Mouse (Mus musculus) small intestine, adult 2 months (tissue): ENCODE measurements around the gene Elovl6. TPM values are rescaled to one million over a fixed set of nuclear protein-coding genes. Genes with fewer than 3 reads are reported as not detected.

Experiments used
- H3K27ac ChIP-seq: fragments of 200-500 bp; 2 replicates; pipeline ENCODE4 v1.5.1; 2012; ENCODE audit warnings: low read depth, low read length, control low read depth, inconsistent platforms; ENCODE audit not compliant: insufficient read depth
- H3K27me3 ChIP-seq: fragments of 200-500 bp; 2 replicates; pipeline ENCODE4 v1.6.1; 2012; ENCODE audit warnings: mild to moderate bottlenecking, moderate library complexity, low read length, inconsistent platforms; ENCODE audit not compliant: control insufficient read depth, insufficient read depth
- H3K36me3 ChIP-seq: fragments of 200-500 bp; 2 replicates; pipeline ENCODE4 v1.6.1; 2012; ENCODE audit warnings: mild to moderate bottlenecking, low read length, control low read depth, inconsistent platforms; ENCODE audit not compliant: control insufficient read depth, insufficient read depth
- H3K4me1 ChIP-seq: fragments of 200-500 bp; 2 replicates; pipeline ENCODE4 v1.6.1; 2012; ENCODE audit warnings: low read length, inconsistent platforms, mixed read lengths; ENCODE audit not compliant: control insufficient read depth, insufficient read depth, insufficient read length
- H3K4me3 ChIP-seq: fragments of 200-500 bp; 2 replicates; pipeline ENCODE4 v1.5.1; 2012; ENCODE audit warnings: low read depth, mild to moderate bottlenecking, control low read depth, inconsistent platforms, low read length, moderate library complexity
- CTCF ChIP-seq: fragments of 200-500 bp; IDR thresholded peaks from 2 replicates; pipeline ENCODE4 v1.5.1; 2012; ENCODE audit warnings: low read depth, mild to moderate bottlenecking, control low read depth, inconsistent platforms, low read length, moderate library complexity, mixed read lengths; ENCODE audit not compliant: insufficient replicate concordance, insufficient read length; ENCODE audit errors: extremely low read depth
- POLR2A ChIP-seq: fragments of 200-500 bp; IDR thresholded peaks from 2 replicates; pipeline ENCODE4 v1.6.1; 2012; ENCODE audit warnings: low read depth, mild to moderate bottlenecking, control low read depth, inconsistent platforms, low read length, moderate library complexity
- WGBS: fragments of 180-500 bp; shearing (Covaris S2); methylation state at CpG from one replicate; pipeline ENCODE4 v1.1.7; 2018; 5-methylcytosine and 5-hydroxymethylcytosine counted together
- polyA plus RNA-seq: library from polyadenylated mRNA; depleted of rRNA; stranded (reverse); fragments of >200 nt; gene quantifications from 2 replicates; pipeline ENCODE4 v1.2.3, GENCODE M21; 2012

Gene Elovl6
- polyA plus RNA-seq, 1 experiment: 25.3 TPM

DNA sequence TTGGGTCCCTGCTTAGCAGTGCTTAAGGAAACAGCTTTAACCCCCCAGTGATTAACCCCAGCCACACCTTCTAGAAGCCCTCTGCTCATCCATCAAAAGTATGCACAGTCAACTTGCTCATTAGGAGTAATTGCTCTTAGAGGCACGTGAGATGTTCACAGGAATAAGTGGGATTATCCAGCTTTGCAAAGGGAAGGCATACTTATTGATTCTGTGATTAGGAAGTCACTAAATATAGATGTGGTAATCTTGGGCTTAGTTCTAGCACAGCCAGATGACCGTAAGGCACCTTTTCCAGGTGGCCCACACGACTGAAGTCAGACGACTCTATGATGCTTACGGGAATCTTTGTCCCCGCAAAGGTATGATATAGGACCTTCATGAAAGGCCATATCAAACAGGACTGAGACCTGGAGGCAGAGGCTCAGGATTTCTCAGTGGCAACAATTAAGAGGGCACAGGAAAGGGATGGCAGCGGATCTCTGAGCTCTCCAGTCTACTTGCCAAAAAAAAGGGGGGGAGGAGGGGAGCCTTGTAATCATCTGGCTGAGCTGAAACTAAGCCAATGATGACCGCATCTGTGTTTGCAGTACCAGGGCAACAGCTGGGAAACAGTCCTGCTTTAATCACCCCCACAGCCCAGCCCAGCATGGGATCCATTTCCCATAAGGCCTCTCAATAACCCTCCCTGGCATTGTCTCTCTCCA is 117.6 kb downstream of the Elovl6 start:
- TF ChIP-seq POLR2A: no peak
- no peak for TF ChIP-seq CTCF

DNA sequence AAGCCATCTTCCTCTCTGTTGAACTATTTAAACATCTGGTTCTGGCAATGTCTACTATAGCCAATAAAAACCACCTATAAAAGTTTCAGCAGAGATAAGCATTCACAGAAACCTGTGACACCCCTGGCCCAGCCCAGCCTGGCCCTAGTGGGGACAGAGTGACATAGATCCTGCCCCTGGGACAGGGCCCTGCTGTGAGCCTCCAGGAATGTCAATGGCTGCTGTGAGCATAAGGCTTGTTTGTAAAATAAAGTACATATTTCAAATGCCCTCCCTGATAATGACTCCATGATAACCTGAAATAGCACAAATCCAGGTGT is 118.1 kb downstream of the Elovl6 start:
- no peak for TF ChIP-seq POLR2A
- no peak for TF ChIP-seq CTCF
- Histone ChIP-seq H3K4me3 (no peak overlapping the region), H3K27ac (no peak overlapping the region), H3K27me3 (no peaks in the 10 kb centered on the region), H3K36me3 (no peaks in the 10 kb centered on the region), H3K4me1 (no peaks in the 10 kb centered on the region; the same call in 1 of the 2 replicates)

More for the DNA sequence above, 117.6 kb downstream of the Elovl6 start:
- WGBS: 62% methylated on average over 8 of the region's 8 CpGs
- Histone ChIP-seq H3K27ac (no peak overlapping the region), H3K4me1 (no peaks in the 10 kb centered on the region; the same call in 1 of the 2 replicates), H3K27me3 (no peaks in the 10 kb centered on the region), H3K4me3 (no peak overlapping the region), H3K36me3 (no peaks in the 10 kb centered on the region)

DNA sequence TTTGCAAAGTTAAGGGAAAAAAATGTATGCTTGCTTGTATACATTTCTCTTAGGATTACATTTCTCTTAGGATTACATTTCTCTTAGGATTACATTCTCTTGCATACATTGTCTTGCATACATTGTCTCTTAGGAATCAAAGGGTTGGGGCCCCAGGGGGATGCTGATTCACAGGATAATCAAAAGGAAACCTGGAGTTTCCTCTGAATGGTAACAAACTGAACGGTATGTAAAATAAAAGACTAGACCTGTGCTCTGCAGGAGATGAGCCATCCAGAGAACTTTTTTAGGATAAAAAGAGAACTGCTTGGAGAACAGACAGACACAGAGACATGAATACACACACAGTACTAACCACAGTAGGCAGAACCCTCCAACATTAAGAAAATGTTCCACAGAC is 118.8 kb downstream of the Elovl6 start:
- 75% methylated on average over 1 of the region's 1 CpGs for WGBS
- H3K27ac ChIP-seq: no peak overlapping the region
- no peak overlapping the region for H3K4me3 ChIP-seq
- H3K36me3 ChIP-seq: no peaks in the 10 kb centered on the region
- H3K27me3 ChIP-seq: no peaks in the 10 kb centered on the region
- H3K4me1 ChIP-seq: no peaks in the 10 kb centered on the region; the same call in 1 of the 2 replicates
- TF ChIP-seq POLR2A (no peak), CTCF (no peak)

DNA sequence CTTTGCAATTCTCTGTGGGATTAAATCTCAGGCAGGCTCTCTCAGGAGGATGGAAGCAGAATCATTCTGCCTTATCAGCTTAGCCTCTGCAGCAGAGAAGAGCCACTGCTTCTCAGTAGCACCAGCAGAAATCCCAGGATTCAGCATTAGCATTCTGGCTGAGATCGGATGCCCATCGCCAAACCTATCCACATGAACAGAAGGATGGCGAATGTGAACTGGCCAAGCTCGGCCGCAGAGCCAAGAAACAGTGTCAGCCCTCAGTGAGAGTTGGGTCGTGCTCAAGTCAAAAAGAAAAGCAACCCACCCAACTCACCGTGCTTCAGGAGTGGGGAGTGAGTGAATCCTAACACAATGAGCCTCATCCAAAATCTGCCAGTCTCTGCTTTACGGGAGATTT is 119.6 kb downstream of the Elovl6 start:
- Histone ChIP-seq H3K27me3 (no peaks in the 10 kb centered on the region), H3K27ac (no peak overlapping the region), H3K4me3 (no peak overlapping the region), H3K36me3 (no peaks in the 10 kb centered on the region), H3K4me1 (no peaks in the 10 kb centered on the region; the same call in 1 of the 2 replicates)
- no peak for TF ChIP-seq POLR2A
- 96% methylated on average over 8 of the region's 8 CpGs for WGBS

DNA sequence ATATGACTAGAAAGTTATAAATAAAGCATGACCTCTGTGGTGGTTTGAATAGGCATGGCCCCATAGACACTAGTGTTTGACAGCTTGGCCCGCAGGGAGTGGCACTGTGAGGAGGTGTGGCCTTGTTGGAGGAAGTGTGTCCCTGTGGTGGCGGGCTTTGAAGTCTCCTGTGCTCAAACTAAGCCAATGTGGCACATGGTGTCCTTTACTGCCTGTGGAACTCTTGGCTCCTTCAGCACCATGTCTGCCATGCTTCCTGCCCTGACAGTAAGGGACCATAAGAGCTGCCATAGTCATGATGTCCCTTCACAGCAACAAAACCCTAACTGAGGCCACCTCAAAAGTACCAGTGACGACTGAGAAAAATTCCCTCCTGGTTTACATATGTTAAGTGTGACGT is 120.3 kb downstream of the Elovl6 start:
- TF ChIP-seq POLR2A: no peak
- TF ChIP-seq CTCF: no peak
- Histone ChIP-seq H3K4me3 (no peak overlapping the region), H3K4me1 (no peaks in the 10 kb centered on the region; the same call in 1 of the 2 replicates), H3K27me3 (no peaks in the 10 kb centered on the region), H3K36me3 (no peaks in the 10 kb centered on the region), H3K27ac (no peak overlapping the region)
- WGBS: 85% methylated on average over 4 of the region's 4 CpGs

DNA sequence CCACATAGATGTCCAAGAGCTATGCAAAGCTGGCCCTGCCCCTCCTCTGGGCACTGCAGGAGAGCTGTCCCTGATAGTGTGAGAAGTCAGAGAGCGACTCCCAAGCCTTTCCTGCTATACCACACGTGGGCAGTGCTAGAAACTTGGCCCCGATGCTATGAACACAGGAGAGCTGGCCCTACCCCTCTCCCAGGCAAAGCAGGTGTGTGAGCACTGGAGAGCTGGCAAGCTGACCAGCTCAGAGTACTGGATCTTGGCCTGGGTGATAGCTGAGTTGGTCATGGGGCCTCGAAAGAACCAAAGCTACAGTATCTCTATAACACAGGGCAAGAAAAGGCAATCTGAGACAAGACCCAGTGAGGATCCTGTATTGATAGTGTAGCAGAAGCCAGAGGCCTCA is 124.4 kb downstream of the Elovl6 start:
- Histone ChIP-seq H3K27ac (no peak overlapping the region), H3K4me3 (no peak overlapping the region), H3K36me3 (no peaks in the 10 kb centered on the region), H3K4me1 (no peaks in the 10 kb centered on the region), H3K27me3 (no peaks in the 10 kb centered on the region)
- TF ChIP-seq POLR2A (no peak), CTCF (no peak)
- 69% methylated on average over 4 of the region's 4 CpGs for WGBS

DNA sequence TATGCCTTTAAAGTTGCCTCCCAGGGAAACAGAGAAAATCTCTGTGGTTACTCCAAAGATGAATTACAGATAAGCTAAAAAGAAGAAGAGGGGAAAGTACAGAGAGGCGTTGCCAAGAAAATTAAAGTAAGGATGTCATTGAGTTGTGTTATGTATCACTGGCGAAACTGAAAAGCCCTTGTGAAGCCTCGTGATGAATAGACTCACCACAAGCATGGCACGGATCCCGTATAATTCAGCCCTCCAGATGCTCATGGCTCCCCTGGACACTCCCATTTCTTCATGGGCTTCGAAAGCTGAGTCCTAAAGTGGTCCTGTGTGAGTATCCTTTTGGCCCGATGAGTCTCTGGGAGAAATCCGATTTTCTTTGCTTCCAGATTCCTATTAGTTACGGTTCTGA is 125.1 kb downstream of the Elovl6 start:
- Histone ChIP-seq H3K27ac (no peak overlapping the region), H3K36me3 (no peaks in the 10 kb centered on the region), H3K4me1 (no peaks in the 10 kb centered on the region), H3K4me3 (no peak overlapping the region), H3K27me3 (no peaks in the 10 kb centered on the region)
- WGBS: 88% methylated on average over 9 of the region's 9 CpGs
- TF ChIP-seq CTCF (no peak), POLR2A (no peak)

DNA sequence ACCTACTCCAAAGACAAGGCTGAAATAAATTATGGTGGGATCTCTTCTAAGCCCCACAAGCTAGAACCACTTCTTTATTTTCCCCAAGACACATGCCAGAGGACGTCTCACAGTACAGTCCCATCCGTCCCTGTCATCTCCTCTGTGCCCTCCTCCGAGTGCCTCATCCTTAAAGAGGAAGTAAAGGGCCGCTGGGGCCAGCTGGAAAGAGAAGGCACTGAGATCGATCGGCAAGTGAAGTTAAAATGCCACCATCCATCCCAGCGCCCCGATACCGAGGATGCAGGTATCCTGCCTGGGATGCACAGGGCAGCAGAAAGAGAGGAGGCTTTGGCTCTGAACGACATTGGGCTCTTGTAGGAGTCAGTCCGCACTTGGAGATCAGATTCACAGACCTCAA is 125.6 kb downstream of the Elovl6 start:
- 89% methylated on average over 11 of the region's 11 CpGs for WGBS
- Histone ChIP-seq H3K27ac (no peak overlapping the region), H3K4me3 (no peak overlapping the region), H3K27me3 (no peaks in the 10 kb centered on the region), H3K36me3 (no peaks in the 10 kb centered on the region), H3K4me1 (no peaks in the 10 kb centered on the region)
- TF ChIP-seq CTCF: no peak
- no peak for TF ChIP-seq POLR2A
